Mouse (Mus musculus) gastrocnemius, postnatal 36 days (tissue): ENCODE results near the gene Gm4187. TPM values are rescaled to one million over a fixed set of nuclear protein-coding genes. Genes with fewer than 3 reads are reported as not detected.
"Not testable (repeated sequence)": the region's sequence is repeated elsewhere in the genome, so short reads cannot be mapped to it uniquely, and the experiment has no call there.

Experiments used
- DNase-seq, 2 experiments: peaks; one replicate each; pipeline ENCODE4 v3.0.0; 2022
- intact Hi-C: fragments of 180-260 bp; cut with DNase I; formaldehyde crosslinking; loops from one replicate; pipeline ENCODE4 v1.15.1; 2025
- long read RNA-seq, 2 experiments: library from polyadenylated mRNA; stranded (forward); transcript quantifications; one replicate each; pipeline ENCODE4 v2.0.0; 2021
- total RNA-seq, 2 experiments: library from RNA; stranded (reverse); gene quantifications; 2 replicates each; pipeline ENCODE4 v1.2.3; 2021

Gene Gm4187
- total RNA-seq: not detected
- long read RNA-seq, experiment 1: 0 reads
- long read RNA-seq, experiment 2: 0 reads

DNA sequence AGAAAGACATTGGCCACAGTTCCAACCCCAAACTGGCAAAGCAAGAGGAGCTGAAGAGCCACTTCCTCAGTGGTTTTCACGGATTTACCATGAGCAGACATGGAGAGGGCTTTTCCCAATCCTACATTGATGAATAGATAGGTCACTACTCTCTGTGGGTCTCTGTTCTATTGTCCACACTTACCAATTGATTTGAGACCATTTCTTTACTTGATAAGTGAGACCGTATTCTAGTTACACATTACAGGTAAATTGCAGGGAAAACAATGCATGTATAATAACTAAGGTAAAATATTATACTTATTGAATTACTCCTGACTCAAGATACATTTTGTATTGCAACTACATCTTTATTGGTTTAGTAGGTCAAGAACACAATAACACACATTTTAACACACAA is at the start of gene Gm4187:
TSS of gene Gm4187 (minus strand) at position 101 of the 400 bp plus-strand sequence.
- intact Hi-C loops, DNase-seq: not testable (repeated sequence)

DNA sequence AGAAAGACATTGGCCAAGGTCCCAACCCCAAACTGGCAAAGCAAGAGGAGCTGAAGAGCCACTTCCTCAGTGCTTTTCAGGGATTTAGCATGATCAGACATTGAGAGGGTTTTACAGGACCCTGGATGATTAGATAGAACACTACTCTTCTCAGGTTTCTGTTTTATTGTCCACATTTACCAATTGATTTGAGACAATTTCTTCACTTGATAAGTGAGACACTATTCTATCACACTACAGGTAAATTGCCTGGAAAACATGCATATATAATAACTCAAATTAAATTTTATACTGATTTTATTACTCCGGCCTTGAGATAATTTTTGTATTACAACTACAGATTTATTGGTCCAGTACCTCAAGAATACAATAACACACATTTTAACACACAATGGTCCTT is 41.4 kb upstream of the Gm4187 start, which contains the start of gene Gm8660:
TSS of gene Gm8660 (minus strand) at position 101 of the 400 bp plus-strand sequence.
- DNase-seq, intact Hi-C loops: not testable (repeated sequence)

Other genes starting within 250 kb of the Gm4187 start
- not detected for gene Gm16451, start 211.5 kb downstream of the Gm4187 start, total RNA-seq
- not detected for gene Gm10666, start 195.0 kb downstream of the Gm4187 start, total RNA-seq
- not detected for gene Vmn1r142, start 165.7 kb downstream of the Gm4187 start, total RNA-seq
- not detected for gene Vmn1r143, start 140.3 kb downstream of the Gm4187 start, total RNA-seq
- gene Gm8653, start 128.5 kb downstream of the Gm4187 start, total RNA-seq: not detected
- not detected for gene Gm8453, start 100.2 kb downstream of the Gm4187 start, total RNA-seq
- not detected for gene Gm8660, start 41.3 kb upstream of the Gm4187 start, total RNA-seq
- gene Vmn1r148, start 83.9 kb upstream of the Gm4187 start, total RNA-seq: not detected
- not detected for gene Vmn1r149, start 108.5 kb upstream of the Gm4187 start, total RNA-seq
- not detected for gene Gm10665, start 134.4 kb upstream of the Gm4187 start, total RNA-seq
- gene Vmn1r151, start 170.0 kb upstream of the Gm4187 start, total RNA-seq: not detected
- gene Vmn1r152, start 193.2 kb upstream of the Gm4187 start, total RNA-seq: not detected
- gene Gm8677, start 205.2 kb upstream of the Gm4187 start, total RNA-seq: not detected
- gene Gm4201, start 235.6 kb upstream of the Gm4187 start, total RNA-seq: not detected